Mouse (Mus musculus) kidney, postnatal 4 days (tissue): Measurements from ENCODE around the gene St7.

ENCODE experiments used
- DNase-seq, 2 experiments: peaks; one replicate each; pipeline ENCODE4 v3.0.0; 2021; ENCODE audit warnings: mixed read lengths in 2 of 2

St7 gene

GRCm38 (mm10) chr6:17828382-17828781, 135.6 kb downstream of the St7 start:
- no peak for DNase-seq

GRCm38 (mm10) chr6:17829981-17830380, 137.2 kb downstream of the St7 start:
- DNase-seq = no peak

GRCm38 (mm10) chr6:17834493-17834892, 141.8 kb downstream of the St7 start:
- DNase-seq = peak; percentile 81 to 82

- DNase-seq = no peak
Measured at GRCm38 (mm10) chr6:17835693-17836092, 143.0 kb downstream of the St7 start.

- no peak for DNase-seq
Measured at GRCm38 (mm10) chr6:17837676-17838075, 144.9 kb downstream of the St7 start.

DNA sequence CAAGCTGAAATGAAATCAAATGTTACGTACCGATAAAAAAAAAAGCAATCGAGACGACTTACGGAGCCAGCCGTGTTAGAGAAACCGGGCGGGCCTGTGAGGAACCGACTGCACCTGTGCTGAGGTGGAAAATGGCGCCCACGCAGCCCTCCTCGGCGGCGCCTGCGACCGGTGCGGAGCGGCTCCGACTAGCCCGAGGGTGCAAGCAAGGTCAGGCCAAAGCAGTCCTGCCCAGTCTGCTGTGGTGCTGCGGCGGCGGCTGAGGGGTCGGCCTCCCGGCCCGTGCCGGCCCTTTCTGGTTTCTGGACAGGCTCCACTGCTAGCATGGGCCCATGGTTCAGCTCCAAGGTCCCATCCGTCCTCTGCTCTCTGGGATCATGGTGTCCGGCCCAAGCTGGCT, 147.7 kb downstream of the St7 start:
- peak in 1 of 2 experiments; percentile 18 for DNase-seq

GRCm38 (mm10) chr6:17842759-17843158, 150.0 kb downstream of the St7 start:
- peak; percentile 49 to 54 for DNase-seq

- DNase-seq = no peak
Measured at GRCm38 (mm10) chr6:17851316-17851715, 158.6 kb downstream of the St7 start.

DNA sequence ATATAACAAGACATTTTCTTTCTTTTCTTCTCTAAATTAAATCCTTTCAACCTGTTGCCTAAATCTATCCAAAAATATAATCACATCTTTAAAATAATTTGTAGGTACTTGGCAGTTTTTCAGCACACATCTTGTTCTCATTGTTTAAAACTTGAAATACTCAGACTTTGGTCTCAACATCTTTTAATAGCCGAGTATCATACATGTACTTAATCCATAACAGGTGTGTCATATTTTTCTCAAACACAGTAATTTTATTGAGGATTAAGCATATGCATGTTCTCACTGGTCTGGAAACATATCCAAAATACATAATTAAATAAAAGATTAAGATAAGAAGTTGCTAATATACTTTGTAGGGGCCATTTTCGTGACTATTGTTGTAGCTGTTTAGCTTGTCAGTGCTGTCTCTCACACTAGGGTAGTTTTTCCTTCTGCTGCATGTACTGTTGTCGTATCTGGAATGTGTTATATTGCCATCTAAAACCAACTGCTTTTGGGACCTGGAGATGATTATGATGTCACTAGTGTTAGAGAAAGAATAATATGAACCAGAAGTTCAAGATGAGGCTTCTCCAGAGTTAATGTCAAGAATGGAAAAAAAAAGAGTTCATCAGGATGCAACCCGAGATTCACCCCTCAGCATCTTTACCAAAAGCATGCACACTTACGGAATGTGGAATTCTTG, 161.0 kb downstream of the St7 start:
- DNase-seq = no peak

GRCm38 (mm10) chr6:17855616-17856015, 162.9 kb downstream of the St7 start:
- no peak for DNase-seq

- DNase-seq = no peak
Measured at GRCm38 (mm10) chr6:17859564-17859963, 166.8 kb downstream of the St7 start.

- no peak for DNase-seq
Measured at GRCm38 (mm10) chr6:17860463-17860862, 167.7 kb downstream of the St7 start.

DNA sequence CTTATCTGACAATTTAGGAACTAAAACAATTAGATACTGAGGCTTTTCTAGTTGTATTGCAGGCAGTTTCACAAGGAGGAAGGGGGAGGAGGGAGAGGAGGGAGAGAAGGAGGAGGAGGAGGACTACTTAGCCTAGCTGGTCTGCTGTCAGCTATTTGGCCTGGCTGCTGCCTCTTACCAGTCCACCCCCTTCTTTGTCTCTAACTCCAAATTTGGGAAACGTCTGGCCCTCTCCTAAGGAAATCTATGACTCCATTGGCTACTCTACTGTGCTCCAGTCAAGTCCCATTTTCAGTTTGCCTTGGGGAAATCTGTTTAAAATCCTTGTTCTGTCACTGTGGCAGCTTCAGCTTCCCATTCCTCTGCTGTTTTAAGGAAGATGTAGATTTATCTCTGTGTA, 175.1 kb downstream of the St7 start:
- peak in 1 of 2 experiments; percentile 6 for DNase-seq

- no peak for DNase-seq
Measured at GRCm38 (mm10) chr6:17871831-17872372, 179.2 kb downstream of the St7 start.

DNA sequence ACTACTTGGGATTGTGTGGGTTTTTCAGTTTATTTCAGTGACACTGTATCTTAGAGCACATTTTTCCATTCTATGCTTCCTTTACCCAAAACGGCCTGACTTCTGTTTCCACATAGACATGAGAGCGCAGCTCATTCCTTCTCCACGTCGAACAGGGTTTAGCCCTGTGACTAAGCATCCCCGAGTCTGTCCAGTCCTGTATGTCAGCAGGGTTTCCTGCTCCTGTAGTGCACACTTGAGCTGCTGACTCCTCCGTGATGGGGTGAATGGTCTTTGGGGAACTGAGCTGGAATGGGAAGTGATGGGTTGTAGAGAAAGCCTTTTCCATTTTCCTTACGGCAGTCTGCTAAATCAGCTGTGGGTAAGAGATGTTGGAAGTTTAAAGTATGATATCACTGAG, 182.9 kb downstream of the St7 start:
- no peak for DNase-seq

- no peak for DNase-seq
Measured at GRCm38 (mm10) chr6:17876023-17876613, 183.4 kb downstream of the St7 start.

GRCm38 (mm10) chr6:17876670-17877179, 184.0 kb downstream of the St7 start:
- DNase-seq = no peak

- DNase-seq = no peak
Measured at GRCm38 (mm10) chr6:17882943-17883342, 190.2 kb downstream of the St7 start.

- DNase-seq = no peak
Measured at GRCm38 (mm10) chr6:17887765-17888164, 195.0 kb downstream of the St7 start.

DNA sequence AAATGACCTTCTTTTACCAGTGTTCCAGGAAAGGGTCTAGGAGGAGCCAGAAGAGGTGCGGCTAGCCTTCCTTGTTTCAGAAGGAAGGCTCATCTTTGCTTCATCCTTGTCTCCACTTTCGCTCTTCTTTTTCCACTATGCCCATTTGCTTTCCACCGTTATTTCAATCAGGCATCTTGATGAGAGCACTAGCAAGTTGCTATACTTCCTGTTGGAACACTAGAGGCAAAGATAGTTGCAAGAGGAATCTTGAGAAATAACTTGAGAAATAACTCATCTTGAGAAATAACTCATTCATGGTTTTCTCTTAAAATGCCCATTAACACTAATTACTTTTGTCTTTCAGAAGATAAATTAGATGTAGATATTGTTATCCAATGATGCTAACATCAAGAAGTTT, 202.8 kb downstream of the St7 start:
- DNase-seq = no peak

- no peak for DNase-seq
Measured at GRCm38 (mm10) chr6:17898539-17898938, 205.8 kb downstream of the St7 start.

DNA sequence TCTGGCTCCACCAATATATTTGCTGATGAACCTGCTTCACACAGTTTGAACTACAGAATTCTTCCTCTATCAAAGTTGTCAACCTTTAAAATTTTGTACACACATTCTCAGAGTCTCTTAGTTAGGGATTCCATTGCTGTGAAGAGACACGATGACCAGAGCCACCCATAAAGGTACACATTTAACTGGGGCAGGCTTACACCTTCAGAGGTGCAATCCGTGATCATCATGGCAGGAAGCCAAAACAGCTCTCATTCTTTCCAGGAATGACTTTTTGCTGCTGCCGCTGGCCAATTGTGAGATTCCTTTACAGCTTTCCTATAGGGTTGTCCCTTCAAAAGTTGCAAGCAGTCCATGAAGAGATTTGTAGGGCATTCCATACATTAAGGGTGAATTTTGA, 210.6 kb downstream of the St7 start:
- no peak for DNase-seq

GRCm38 (mm10) chr6:17905776-17906175, 213.0 kb downstream of the St7 start:
- no peak for DNase-seq

DNA sequence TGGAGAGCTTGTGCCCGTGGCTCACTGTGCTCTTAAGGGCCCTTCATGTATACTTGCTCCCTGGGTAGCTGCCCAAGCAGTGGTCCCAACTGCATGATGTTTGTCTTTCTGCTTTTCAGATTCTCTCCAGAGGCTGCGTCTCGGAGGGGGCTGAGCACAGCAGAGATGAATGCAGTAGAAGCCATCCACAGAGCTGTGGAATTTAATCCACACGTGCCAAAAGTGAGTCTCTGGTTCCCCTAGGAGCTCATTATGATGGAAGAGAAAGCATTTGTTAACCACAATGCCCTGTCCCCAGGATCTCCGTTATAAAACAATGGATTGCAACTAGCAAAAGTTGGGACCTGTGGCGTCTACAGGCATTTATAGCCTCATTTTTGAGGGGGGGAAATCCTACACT, 213.6 kb downstream of the St7 start:
- DNase-seq = no peak
